18 mouse cellular contexts compared by ENCODE assay signal in genomic region chr10:32393326-32393725, GRCm38 (mm10).
"Had no signal": no experiment of that assay in that cellular context is flagged by ENCODE, and none has a peak within 500 bp of the region (broad histone marks: within the 10 kb centered on the region; RNA-seq: fewer than 3 reads in every experiment).

No protein-coding gene starts in this region.

- ATAC-seq: lung, postnatal 0 days; midbrain, embryonic 16.5 days had no signal

- H3K27ac ChIP-seq: liver, embryonic 14.5 days; lung, embryonic 15.5 days; midbrain, embryonic 10.5 days; midbrain, embryonic 12.5 days; neural tube, embryonic 12.5 days had no signal

- H3K4me3 ChIP-seq: lung, embryonic 15.5 days; midbrain, embryonic 10.5 days; midbrain, embryonic 12.5 days; neural tube, embryonic 12.5 days had no signal

- H3K9me3 ChIP-seq: lung, embryonic 15.5 days; midbrain, embryonic 10.5 days; midbrain, embryonic 12.5 days; neural tube, embryonic 12.5 days had no signal

- H3K36me3 ChIP-seq: lung, embryonic 15.5 days; midbrain, embryonic 10.5 days; midbrain, embryonic 12.5 days; neural tube, embryonic 12.5 days had no signal

- H3K4me1 ChIP-seq: lung, embryonic 15.5 days; midbrain, embryonic 10.5 days; midbrain, embryonic 12.5 days; neural tube, embryonic 12.5 days had no signal

- H3K4me2 ChIP-seq: lung, embryonic 15.5 days; midbrain, embryonic 12.5 days; neural tube, embryonic 12.5 days had no signal

- H3K27me3 ChIP-seq: lung, embryonic 15.5 days; midbrain, embryonic 12.5 days; neural tube, embryonic 12.5 days had no signal

- DNase-seq: lung, adult 18-20 months; lung, postnatal 4 days; midbrain, embryonic 14.5 days; retina, postnatal 1 day; right cerebral cortex, adult 18-20 months; right cerebral cortex, postnatal 25 days; right cerebral cortex, postnatal 4 days; spleen, adult 18-20 months; thymus, adult 18-20 months; thymus, postnatal 14 days; thymus, postnatal 36 days had no signal

- H3K9ac ChIP-seq: liver, embryonic 14.5 days; lung, embryonic 15.5 days; midbrain, embryonic 12.5 days; neural tube, embryonic 12.5 days had no signal
